Mouse (Mus musculus) CD4-positive, CD25-positive, alpha-beta regulatory T cell, adult 4 months (primary cell): ENCODE measurements around the gene Dram1. TPM values are rescaled to one million over a fixed set of nuclear protein-coding genes. Genes with fewer than 3 reads are reported as not detected.

Experiments
- ATAC-seq: one replicate; pipeline ENCODE4 v1.8.0; 2017
- polyA plus RNA-seq, 2 experiments: library from polyadenylated mRNA; unstranded; fragments of 100-300 nt; shearing (Covaris generic); gene quantifications; one replicate each; pipeline ENCODE4 v1.2.1; 2017

Dram1 gene
- polyA plus RNA-seq, 2 experiments from 2014 or later = 0.48 to 0.98 TPM

DNA sequence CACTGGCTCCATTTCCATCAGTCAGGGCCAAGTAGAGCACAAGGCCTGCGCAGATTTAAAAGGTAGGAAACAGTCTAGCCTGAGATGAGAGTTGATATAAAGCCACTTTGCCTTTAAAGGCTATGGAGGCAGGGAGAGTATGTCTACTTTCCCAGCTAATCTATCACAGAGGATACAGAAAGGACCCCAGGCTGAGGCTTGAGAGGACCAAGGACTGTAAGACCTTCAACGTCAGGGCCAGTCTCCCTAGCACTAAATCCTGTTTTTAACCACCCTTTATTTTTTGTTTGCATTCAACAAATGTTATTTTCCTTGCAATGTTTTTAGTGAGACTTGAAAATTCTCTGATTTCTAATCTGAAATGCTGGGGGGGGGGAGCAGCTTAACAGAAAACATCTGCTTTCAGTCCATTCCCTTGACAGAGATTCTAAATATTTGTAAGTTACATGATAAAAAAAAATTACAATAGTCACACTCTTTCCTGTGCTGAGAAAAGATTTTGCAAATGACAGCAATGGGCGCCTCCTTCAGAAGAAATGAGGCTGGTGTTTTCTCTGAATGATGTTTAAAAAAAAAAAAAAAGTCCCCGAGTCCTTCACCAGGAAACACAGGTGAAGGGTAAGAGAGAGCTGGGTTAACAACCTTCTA, 94.4 kb downstream of the Dram1 start:
- no peak for ATAC-seq

DNA sequence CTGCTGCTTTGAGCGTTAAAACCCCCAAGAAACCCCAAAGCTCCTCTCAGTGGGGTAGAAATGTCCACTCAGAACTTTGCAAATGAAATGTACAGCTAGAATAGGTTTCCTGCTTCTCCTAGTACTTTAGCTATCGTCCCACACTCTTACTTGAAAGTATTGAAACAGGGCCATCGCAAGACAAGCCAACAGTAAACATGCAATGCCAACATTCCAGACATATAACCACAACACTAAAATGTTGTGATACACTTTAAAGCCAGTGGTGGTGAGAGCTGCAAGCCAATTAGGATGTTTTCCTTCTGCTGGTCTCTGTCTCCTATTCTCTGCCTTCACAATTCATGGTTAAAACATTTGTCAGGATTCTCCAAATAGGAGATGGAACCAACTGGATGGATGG, 97.2 kb downstream of the Dram1 start:
- no peak for ATAC-seq

DNA sequence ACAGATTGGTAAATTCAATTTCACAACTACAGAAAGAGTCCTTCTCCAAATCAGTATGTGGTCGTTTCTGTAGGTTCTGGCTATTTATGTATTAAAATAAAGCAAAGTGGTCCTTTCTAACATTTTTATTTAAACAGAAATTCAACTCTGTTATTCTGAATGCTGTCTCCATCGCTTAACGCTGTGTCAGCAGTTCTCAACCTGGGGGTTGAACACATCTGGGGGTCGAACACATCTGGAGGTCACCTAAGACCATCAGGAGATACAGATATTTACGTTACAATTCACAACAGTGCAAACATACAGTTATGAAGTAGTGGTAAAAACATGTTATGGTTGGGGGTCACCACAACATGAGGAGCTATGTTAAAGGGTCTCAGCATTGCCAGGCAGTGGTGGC, 104.8 kb downstream of the Dram1 start:
- no peak for ATAC-seq

Other genes with a start within 250 kb of the Dram1 start
- 1 to 10 TPM; 1.2 to 2.2 TPM for gene Parpbp, start 232.1 kb downstream of the Dram1 start, polyA plus RNA-seq
- 10 to 100 TPM; 30.8 to 38.6 TPM for gene Nup37, start 232.1 kb downstream of the Dram1 start, polyA plus RNA-seq
- 100 to 1,000 TPM in 1 of 2 experiments, 10 to 100 TPM in 1; 89.4 to 124 TPM for gene Washc3, start 178.0 kb downstream of the Dram1 start, polyA plus RNA-seq
- 1 to 10 TPM; 4.1 to 6.5 TPM for gene Gnptab, start 52 bp upstream of the Dram1 start, polyA plus RNA-seq
- not detected for gene Sycp3, start 80.5 kb upstream of the Dram1 start, polyA plus RNA-seq
- 1 to 10 TPM; 4.1 to 4.5 TPM for gene Chpt1, start 125.0 kb upstream of the Dram1 start, polyA plus RNA-seq
- gene Mybpc1, start 226.1 kb upstream of the Dram1 start, polyA plus RNA-seq = not detected